Mouse (Mus musculus): Measurements from ENCODE around the gene Pbx1.

DNA sequence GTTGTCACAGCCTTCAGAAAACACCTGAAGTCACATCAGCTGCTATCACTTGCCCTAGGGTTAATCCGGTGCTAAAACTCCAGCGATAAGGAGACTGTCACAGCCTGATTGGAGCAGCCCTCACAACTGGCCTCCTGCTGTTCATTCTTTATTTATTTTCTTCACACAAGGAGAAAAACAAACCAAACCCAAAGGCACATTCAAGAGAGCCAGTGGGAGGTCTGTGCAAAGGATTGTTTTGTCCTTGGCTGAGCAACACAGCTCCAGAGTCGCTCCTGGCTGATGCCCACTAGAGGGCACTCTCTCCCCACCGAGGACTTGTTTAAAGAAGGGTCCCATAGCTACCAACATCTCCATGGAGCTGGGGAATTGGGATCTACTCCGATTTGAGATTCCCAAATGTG, 218.0 kb downstream of the Pbx1 start:
- TF ChIP-seq CTCF (IDR thresholded peaks at IDR 0.05; ENCODE audit: insufficient read depth, low read length) (peak; percentile 93), POLR2A (IDR thresholded peaks at IDR 0.05; ENCODE audit: borderline replicate concordance, extremely low read depth, low read depth, low read length) (no peak)

All from lung, adult 2 months (tissue).